Mouse (Mus musculus): ENCODE measurements around the gene Cryba4.

DNA sequence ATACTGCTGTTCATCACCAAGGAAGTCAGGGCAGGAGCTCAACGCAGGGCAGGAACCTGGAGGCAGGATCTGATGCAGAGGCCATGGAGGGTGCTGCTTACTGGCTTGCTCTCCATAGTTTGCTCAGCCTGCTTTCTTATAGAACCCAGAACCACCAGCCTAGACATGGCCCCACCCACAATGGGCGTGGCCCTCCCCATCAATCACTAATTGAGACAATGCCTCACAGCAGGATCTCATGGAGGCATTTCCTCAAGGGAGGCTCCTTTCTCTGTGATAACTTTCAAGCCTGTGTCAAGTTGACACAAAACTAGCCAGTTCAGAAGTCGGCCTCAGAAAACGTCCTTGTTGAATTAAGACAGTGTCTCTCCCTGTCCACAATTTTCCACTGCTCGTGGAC, 16.5 kb downstream of the Cryba4 start:
- TF ChIP-seq CTCF (IDR thresholded peaks at IDR 0.05; ENCODE audit: low read depth, low read length) (no peak), POLR2A (IDR thresholded peaks at IDR 0.05; ENCODE audit: extremely low read depth, insufficient read depth, low read length) (no peak)
